Mouse (Mus musculus): ENCODE results near the gene Gm28038.

- TF ChIP-seq CTCF (IDR thresholded peaks at IDR 0.05; ENCODE audit: insufficient read depth, low read length) (no peak), POLR2A (IDR thresholded peaks at IDR 0.05; ENCODE audit: borderline replicate concordance, extremely low read depth, low read depth, low read length) (no peak)
Observed at GRCm38 (mm10) chr2:30268371-30268770, 12.5 kb upstream of the Gm28038 start.
